ENCODE assay signal across 12 mouse cellular contexts in genomic region chr15:98791771-98792170, GRCm38 (mm10). TPM values are rescaled to one million over a fixed set of nuclear protein-coding genes. Genes with fewer than 3 reads are reported as not detected.
DNase-seq lines count a peak whose midpoint lies in the region; ATAC-seq and TF ChIP-seq lines count a peak whose summit lies in the region.
"Had no signal": no experiment of that assay in that cellular context is flagged by ENCODE, and none has a peak within 500 bp of the region (broad histone marks: within the 10 kb centered on the region; RNA-seq: fewer than 3 reads in every experiment).

No protein-coding gene starts in this region.

- no peaks in the 10 kb centered on the region for H3K36me3 ChIP-seq in midbrain, embryonic 10.5 days
- no peaks in the 10 kb centered on the region for H3K36me3 ChIP-seq in midbrain, postnatal 0 days (ENCODE audit: insufficient read depth, low read length)
- no peaks in the 10 kb centered on the region for H3K36me3 ChIP-seq in intestine, embryonic 15.5 days
- H3K36me3 ChIP-seq in stomach, postnatal 0 days (ENCODE audit: control insufficient read depth, insufficient read depth, low read length): no peaks in the 10 kb centered on the region

- no peak for ATAC-seq in midbrain, postnatal 0 days (ENCODE audit: low FRiP score)
- no peak for ATAC-seq in intestine, embryonic 15.5 days
- ATAC-seq in stomach, postnatal 0 days (ENCODE audit: low FRiP score, low TSS enrichment): no peak

- intact Hi-C loops in gastrocnemius, adult 2 months (cut with DNase I): no loop called here
- intact Hi-C loops in left cerebral cortex, postnatal 14 days (cut with DNase I): loop anchor here (5.0 kb wide), 1 partner anchor 209 kb away; no protein-coding TSS in a partner anchor

- WGBS in midbrain, embryonic 10.5 days: 0% methylated on average over 23 of the region's 23 CpGs
- 1% methylated on average over 23 of the region's 23 CpGs for WGBS in midbrain, postnatal 0 days
- 2% methylated on average over 23 of the region's 23 CpGs for WGBS in intestine, embryonic 15.5 days
- 2% methylated on average over 23 of the region's 23 CpGs for WGBS in stomach, postnatal 0 days

- no peak for TF ChIP-seq EP300 in stomach, postnatal 0 days (optimal IDR thresholded peaks at IDR 0.05)

- no peak overlapping the region for H3K27ac ChIP-seq in gastrocnemius, adult 2 months
- H3K27ac ChIP-seq in midbrain, embryonic 10.5 days (replicated peaks): peak overlapping the region; percentile 77
- H3K27ac ChIP-seq in midbrain, postnatal 0 days (ENCODE audit: low read depth, low read length): no peak overlapping the region
- no peak overlapping the region for H3K27ac ChIP-seq in intestine, embryonic 15.5 days
- H3K27ac ChIP-seq in stomach, postnatal 0 days (replicated peaks): no peak overlapping the region

- H3K4me2 ChIP-seq in midbrain, postnatal 0 days (ENCODE audit: low read depth, low read length, poor library complexity, severe bottlenecking): no peak overlapping the region
- peak overlapping the region; percentile 54 for H3K4me2 ChIP-seq in intestine, embryonic 15.5 days (replicated peaks)
- H3K4me2 ChIP-seq in stomach, postnatal 0 days (replicated peaks; ENCODE audit: low read depth): no peak overlapping the region

- H3K4me1 ChIP-seq in midbrain, embryonic 10.5 days: peaks cover 73% of the 10 kb centered on the region
- no peaks in the 10 kb centered on the region; the same call in 1 of the 2 replicates for H3K4me1 ChIP-seq in midbrain, postnatal 0 days (ENCODE audit: insufficient read depth, low read length)
- peaks cover 39% of the 10 kb centered on the region for H3K4me1 ChIP-seq in intestine, embryonic 15.5 days (replicated peaks)
- no peaks in the 10 kb centered on the region for H3K4me1 ChIP-seq in stomach, postnatal 0 days (replicated peaks; ENCODE audit: control insufficient read depth, insufficient read depth)

- TF ChIP-seq CTCF in gastrocnemius, adult 2 months (IDR thresholded peaks at IDR 0.05): no peak
- no peak for TF ChIP-seq CTCF in midbrain, postnatal 0 days (IDR thresholded peaks at IDR 0.05)
- TF ChIP-seq CTCF in stomach, postnatal 0 days (IDR thresholded peaks at IDR 0.05; ENCODE audit: low read depth): no peak

- H3K9ac ChIP-seq in midbrain, postnatal 0 days (replicated peaks; ENCODE audit: low read length, poor library complexity, severe bottlenecking): no peak overlapping the region
- H3K9ac ChIP-seq in intestine, embryonic 15.5 days: no peak overlapping the region
- no peak overlapping the region for H3K9ac ChIP-seq in stomach, postnatal 0 days (ENCODE audit: low read length)

- no peaks in the 10 kb centered on the region for H3K9me3 ChIP-seq in midbrain, embryonic 10.5 days (replicated peaks)
- H3K9me3 ChIP-seq in midbrain, postnatal 0 days (ENCODE audit: low read length): no peaks in the 10 kb centered on the region
- H3K9me3 ChIP-seq in intestine, embryonic 15.5 days: no peaks in the 10 kb centered on the region
- no peaks in the 10 kb centered on the region for H3K9me3 ChIP-seq in stomach, postnatal 0 days (ENCODE audit: control insufficient read depth, low read length)

- no peak for DNase-seq in gastrocnemius, adult 2 months
- no peak for DNase-seq in gastrocnemius, adult 8-10 months (ENCODE audit: low spot score in 2 of 2)
- DNase-seq in midbrain, embryonic 10.5 days (ENCODE audit: low spot score): peak; percentile 44
- DNase-seq in midbrain, postnatal 0 days (ENCODE audit: low spot score): no peak
- no peak for DNase-seq in stomach, postnatal 0 days (ENCODE audit: low spot score)
- no peak for DNase-seq in left cerebral cortex, postnatal 14 days (ENCODE audit: low spot score in 2 of 2)
- DNase-seq in lung, postnatal 36 days: no peak
- DNase-seq: cerebellum, adult 9-10 months; right cerebral cortex, postnatal 14 days had no signal

- H3K4me3 ChIP-seq in gastrocnemius, adult 2 months: peak overlapping the region; percentile 11
- H3K4me3 ChIP-seq in midbrain, embryonic 10.5 days: peak overlapping the region; percentile 47
- no peak overlapping the region for H3K4me3 ChIP-seq in midbrain, postnatal 0 days (ENCODE audit: low read depth, low read length)
- 0 out of 2 replicates have a peak overlapping the region, but pooled peaks have one; percentile 3 for H3K4me3 ChIP-seq in intestine, embryonic 15.5 days (replicated peaks)
- peak overlapping the region; percentile 30; the same call in 1 of the 2 replicates for H3K4me3 ChIP-seq in stomach, postnatal 0 days (ENCODE audit: low read depth, low read length)

- peaks cover 100% of the 10 kb centered on the region for H3K27me3 ChIP-seq in midbrain, embryonic 10.5 days (ENCODE audit: low read depth, poor library complexity, severe bottlenecking)
- H3K27me3 ChIP-seq in midbrain, postnatal 0 days (ENCODE audit: insufficient read depth, low read length): peaks cover 86% of the 10 kb centered on the region
- H3K27me3 ChIP-seq in intestine, embryonic 15.5 days (replicated peaks): peaks cover 96% of the 10 kb centered on the region
- H3K27me3 ChIP-seq in stomach, postnatal 0 days (ENCODE audit: control insufficient read depth, insufficient read depth, low read length): peaks cover 38% of the 10 kb centered on the region

RNA-seq across cellular contexts. Expression of gene Wnt1, which starts 2.1 kb away (rescaled TPM):
- under 1 TPM in 1 of 2 experiments, not detected in 1; 0.08 TPM for total RNA-seq in gastrocnemius, adult 2 months (2021)
- not detected for total RNA-seq in gastrocnemius, adult 8-10 months (2022)
- 22.0 and 24.0 TPM in 2 replicates for polyA plus RNA-seq in midbrain, embryonic 10.5 days (2016; fragmentation: Nextera tagmentation; extraction: Ambion mirVana)
- total RNA-seq in midbrain, postnatal 0 days (2014; rRNA removed): 0.33 TPM in 2 replicates
- 0.81 and 1.1 TPM in 2 replicates for polyA plus RNA-seq in midbrain, postnatal 0 days (2015; fragmentation: Nextera tagmentation; extraction: Ambion mirVana)
- polyA plus RNA-seq in intestine, embryonic 15.5 days (2015; fragmentation: Nextera tagmentation; extraction: Ambion mirVana): not detected in 2 replicates
- not detected in 2 replicates for polyA plus RNA-seq in stomach, postnatal 0 days (2015; fragmentation: Nextera tagmentation; extraction: Ambion mirVana)
- total RNA-seq in left cerebral cortex, postnatal 14 days (2021): not detected
- total RNA-seq: megakaryocyte-erythroid progenitor cell, adult 5-6 weeks had no signal
- polyA plus RNA-seq: gonadal fat pad, adult 2 months had no signal

RNA-seq across cellular contexts. Expression of gene Wnt10b, which starts 13.8 kb away (rescaled TPM):
- total RNA-seq in gastrocnemius, adult 2 months (2021): 1 to 10 TPM in 1 of 2 experiments, under 1 TPM in 1; 0.97 to 1.4 TPM
- total RNA-seq in gastrocnemius, adult 8-10 months (2022): 1 to 10 TPM in 1 of 4 experiments, under 1 TPM in 3; 0.48 to 1.1 (median 0.85) TPM
- 0.14 and 0.24 TPM in 2 replicates for polyA plus RNA-seq in midbrain, embryonic 10.5 days (2016; fragmentation: Nextera tagmentation; extraction: Ambion mirVana)
- 0.38 and 1.5 TPM in 2 replicates for total RNA-seq in midbrain, postnatal 0 days (2014; rRNA removed)
- polyA plus RNA-seq in midbrain, postnatal 0 days (2015; fragmentation: Nextera tagmentation; extraction: Ambion mirVana): not detected in 2 replicates
- polyA plus RNA-seq in intestine, embryonic 15.5 days (2015; fragmentation: Nextera tagmentation; extraction: Ambion mirVana): not detected in 2 replicates
- polyA plus RNA-seq in stomach, postnatal 0 days (2015; fragmentation: Nextera tagmentation; extraction: Ambion mirVana): 0.11 TPM in 1 of 2 replicates, not detected in the other
- under 1 TPM; 0.55 to 0.75 TPM for total RNA-seq in left cerebral cortex, postnatal 14 days (2021)
- total RNA-seq: megakaryocyte-erythroid progenitor cell, adult 5-6 weeks had no signal

RNA-seq across cellular contexts. Expression of gene Ddn, which starts 17.5 kb away (rescaled TPM):
- under 1 TPM; 0.33 to 0.78 TPM for total RNA-seq in gastrocnemius, adult 2 months (2021)
- total RNA-seq in gastrocnemius, adult 8-10 months (2022): under 1 TPM; 0.12 to 0.67 (median 0.43) TPM
- 0.54 and 0.82 TPM in 2 replicates for polyA plus RNA-seq in midbrain, embryonic 10.5 days (2016; fragmentation: Nextera tagmentation; extraction: Ambion mirVana)
- 5.5 and 7.3 TPM in 2 replicates for total RNA-seq in midbrain, postnatal 0 days (2014; rRNA removed)
- polyA plus RNA-seq in midbrain, postnatal 0 days (2015; fragmentation: Nextera tagmentation; extraction: Ambion mirVana): 0.51 and 0.64 TPM in 2 replicates
- not detected in 2 replicates for polyA plus RNA-seq in intestine, embryonic 15.5 days (2015; fragmentation: Nextera tagmentation; extraction: Ambion mirVana)
- 0.02 TPM in 1 of 2 replicates, not detected in the other for polyA plus RNA-seq in stomach, postnatal 0 days (2015; fragmentation: Nextera tagmentation; extraction: Ambion mirVana)
- total RNA-seq in left cerebral cortex, postnatal 14 days (2021): 100 to 1,000 TPM; 421 to 445 TPM
- total RNA-seq: megakaryocyte-erythroid progenitor cell, adult 5-6 weeks had no signal

RNA-seq across cellular contexts. Expression of gene Arf3, which starts 28.8 kb away (rescaled TPM):
- total RNA-seq in gastrocnemius, adult 2 months (2021): 1 to 10 TPM; 8.1 to 9.4 TPM
- 1 to 10 TPM; 6.9 to 8.9 (median 8.1) TPM for total RNA-seq in gastrocnemius, adult 8-10 months (2022)
- 41.2 and 43.2 TPM in 2 replicates for polyA plus RNA-seq in midbrain, embryonic 10.5 days (2016; fragmentation: Nextera tagmentation; extraction: Ambion mirVana)
- 122 and 144 TPM in 2 replicates for total RNA-seq in midbrain, postnatal 0 days (2014; rRNA removed)
- 89.2 and 93.8 TPM in 2 replicates for polyA plus RNA-seq in midbrain, postnatal 0 days (2015; fragmentation: Nextera tagmentation; extraction: Ambion mirVana)
- polyA plus RNA-seq in intestine, embryonic 15.5 days (2015; fragmentation: Nextera tagmentation; extraction: Ambion mirVana): 39.8 and 43.6 TPM in 2 replicates
- 29.5 and 33.1 TPM in 2 replicates for polyA plus RNA-seq in stomach, postnatal 0 days (2015; fragmentation: Nextera tagmentation; extraction: Ambion mirVana)
- 100 to 1,000 TPM; 729 to 796 TPM for total RNA-seq in left cerebral cortex, postnatal 14 days (2021)

RNA-seq across cellular contexts. Expression of gene Prkag1, which starts 39.5 kb away (rescaled TPM):
- 10 to 100 TPM; 49.0 to 59.5 TPM for total RNA-seq in gastrocnemius, adult 2 months (2021)
- 10 to 100 TPM; 43.8 to 55.0 (median 46.9) TPM for total RNA-seq in gastrocnemius, adult 8-10 months (2022)
- polyA plus RNA-seq in midbrain, embryonic 10.5 days (2016; fragmentation: Nextera tagmentation; extraction: Ambion mirVana): 90.4 and 94.9 TPM in 2 replicates
- total RNA-seq in midbrain, postnatal 0 days (2014; rRNA removed): 45.1 and 50.6 TPM in 2 replicates
- polyA plus RNA-seq in midbrain, postnatal 0 days (2015; fragmentation: Nextera tagmentation; extraction: Ambion mirVana): 50.6 and 57.4 TPM in 2 replicates
- 88.3 and 89.0 TPM in 2 replicates for polyA plus RNA-seq in intestine, embryonic 15.5 days (2015; fragmentation: Nextera tagmentation; extraction: Ambion mirVana)
- 56.2 TPM in 2 replicates for polyA plus RNA-seq in stomach, postnatal 0 days (2015; fragmentation: Nextera tagmentation; extraction: Ambion mirVana)
- total RNA-seq in left cerebral cortex, postnatal 14 days (2021): 10 to 100 TPM; 41.5 to 45.4 TPM

Comparison
In these comparisons a context has a peak if more than half of its experiments do, and no peak if none do; other contexts are left out.
1. RNA of gene Ddn, which starts 17.5 kb away (total RNA-seq): 421 to 445 TPM in left cerebral cortex, postnatal 14 days; 5.5 to 7.3 TPM in midbrain, postnatal 0 days, 0.33 to 0.78 TPM in gastrocnemius, adult 2 months and 0.12 to 0.67 TPM in gastrocnemius, adult 8-10 months; every median in the first group is over 10 times any median in the second.